Mouse (Mus musculus): ENCODE measurements around the gene Kcng3.

Kcng3 gene

GRCm38 (mm10) chr17:83555836-83556235 lies 75.9 kb downstream of the Kcng3 start:
- DNase-seq (ENCODE audit: low spot score): no peak

GRCm38 (mm10) chr17:83554997-83555396 lies 76.7 kb downstream of the Kcng3 start:
- no peak for DNase-seq (ENCODE audit: low spot score)

GRCm38 (mm10) chr17:83548501-83549233 lies 83.0 kb downstream of the Kcng3 start:
- DNase-seq (ENCODE audit: low spot score): no peak

GRCm38 (mm10) chr17:83547145-83547544 lies 84.5 kb downstream of the Kcng3 start:
- no peak for DNase-seq (ENCODE audit: low spot score)

GRCm38 (mm10) chr17:83545756-83546742 lies 85.6 kb downstream of the Kcng3 start:
- no peak for DNase-seq (ENCODE audit: low spot score)

- no peak for DNase-seq (ENCODE audit: low spot score)
Measured at GRCm38 (mm10) chr17:83545259-83545658, 86.4 kb downstream of the Kcng3 start.

- DNase-seq (ENCODE audit: low spot score): no peak
Measured at GRCm38 (mm10) chr17:83542424-83542823, 89.3 kb downstream of the Kcng3 start.

GRCm38 (mm10) chr17:83539262-83540037 lies 92.2 kb downstream of the Kcng3 start:
- no peak for DNase-seq (ENCODE audit: low spot score)

GRCm38 (mm10) chr17:83538694-83539093 lies 93.0 kb downstream of the Kcng3 start:
- no peak for DNase-seq (ENCODE audit: low spot score)

- no peak for DNase-seq (ENCODE audit: low spot score)
Measured at GRCm38 (mm10) chr17:83538141-83538540, 93.6 kb downstream of the Kcng3 start.

Measured in ovary, adult 18-20 months (tissue).